Mouse (Mus musculus) bone marrow macrophage, adult 2 months (primary cell): ENCODE measurements around the gene Osbp2. TPM values are rescaled to one million over a fixed set of nuclear protein-coding genes. Genes with fewer than 3 reads are reported as not detected.

Source experiments
- H3K27ac ChIP-seq: 2 replicates; pipeline ENCODE4 v1.5.1; 2012; ENCODE audit warnings: low read depth, low read length; ENCODE audit not compliant: insufficient read depth
- H3K4me1 ChIP-seq: 2 replicates; pipeline ENCODE4 v1.6.1; 2012; ENCODE audit warnings: low read length; ENCODE audit not compliant: control insufficient read depth, insufficient read depth
- H3K4me3 ChIP-seq: 2 replicates; pipeline ENCODE4 v1.5.1; 2012; ENCODE audit warnings: mild to moderate bottlenecking, low read length, moderate library complexity; ENCODE audit not compliant: insufficient read depth
- CTCF ChIP-seq: IDR thresholded peaks from 2 replicates; pipeline ENCODE4 v1.5.1; 2012; ENCODE audit warnings: low read depth, mild to moderate bottlenecking, low read length, moderate library complexity
- POLR2A ChIP-seq: IDR thresholded peaks from 2 replicates; pipeline ENCODE4 v1.6.1; 2012; ENCODE audit warnings: mild to moderate bottlenecking, low read depth, low read length, borderline replicate concordance
- polyA plus RNA-seq: library from polyadenylated mRNA; stranded (reverse); fragments of >200 nt; gene quantifications from 2 replicates; pipeline ENCODE4 v1.2.4, GENCODE M21; 2012; ENCODE audit not compliant: missing spikeins, insufficient read depth, insufficient read length

Osbp2 gene
- polyA plus RNA-seq, 1 experiment, result 0.87 TPM

- TF ChIP-seq POLR2A (no peak), CTCF (no peak)
- H3K4me1 ChIP-seq, result peaks cover 8% of the 10 kb centered on the region
- H3K27ac ChIP-seq, result no peak overlapping the region
- peak overlapping the region; percentile 85 for H3K4me3 ChIP-seq
Observed at GRCm38 (mm10) chr11:3864343-3864742, 640 bp upstream of the Osbp2 start.

- TF ChIP-seq CTCF (no peak), POLR2A (no peak)
- Histone ChIP-seq H3K4me3 (peak overlapping the region; percentile 59), H3K27ac (no peak overlapping the region), H3K4me1 (peaks cover 8% of the 10 kb centered on the region)
Observed at GRCm38 (mm10) chr11:3862661-3863453, 846 bp downstream of the Osbp2 start.

GRCm38 (mm10) chr11:3860361-3860760, 3.3 kb downstream of the Osbp2 start:
- TF ChIP-seq POLR2A (no peak), CTCF (no peak)
- Histone ChIP-seq H3K4me1 (peaks cover 8% of the 10 kb centered on the region), H3K4me3 (no peak overlapping the region), H3K27ac (no peak overlapping the region)

- no peak overlapping the region for H3K27ac ChIP-seq
- H3K4me1 ChIP-seq, result peaks cover 8% of the 10 kb centered on the region
- no peak overlapping the region for H3K4me3 ChIP-seq
- TF ChIP-seq CTCF, result no peak
- TF ChIP-seq POLR2A, result no peak
Observed at GRCm38 (mm10) chr11:3859778-3860177, 3.9 kb downstream of the Osbp2 start.

- no peak overlapping the region for H3K27ac ChIP-seq
- H3K4me3 ChIP-seq, result no peak overlapping the region
- H3K4me1 ChIP-seq, result peaks cover 3% of the 10 kb centered on the region; the same call in 1 of the 2 replicates
- no peak for TF ChIP-seq CTCF
- no peak for TF ChIP-seq POLR2A
Observed at GRCm38 (mm10) chr11:3857902-3858301, 5.8 kb downstream of the Osbp2 start.

- no peaks in the 10 kb centered on the region for H3K4me1 ChIP-seq
- H3K4me3 ChIP-seq, result no peak overlapping the region
- TF ChIP-seq POLR2A, result no peak
- no peak for TF ChIP-seq CTCF
- H3K27ac ChIP-seq, result no peak overlapping the region
Observed at GRCm38 (mm10) chr11:3855846-3856245, 7.9 kb downstream of the Osbp2 start.

- H3K27ac ChIP-seq, result no peak overlapping the region
- no peak overlapping the region for H3K4me3 ChIP-seq
- TF ChIP-seq CTCF (no peak), POLR2A (no peak)
- H3K4me1 ChIP-seq, result 0 out of 2 replicates have a peak, but pooled peaks cover 2% of the 10 kb centered on the region
Observed at GRCm38 (mm10) chr11:3854156-3854555, 9.5 kb downstream of the Osbp2 start.

- H3K27ac ChIP-seq, result no peak overlapping the region
- TF ChIP-seq CTCF, result no peak
- H3K4me1 ChIP-seq, result 0 out of 2 replicates have a peak, but pooled peaks cover 2% of the 10 kb centered on the region
- no peak overlapping the region for H3K4me3 ChIP-seq
Observed at GRCm38 (mm10) chr11:3853481-3854034, 10.1 kb downstream of the Osbp2 start.

GRCm38 (mm10) chr11:3853031-3853430, 10.7 kb downstream of the Osbp2 start:
- TF ChIP-seq POLR2A, result no peak
- TF ChIP-seq CTCF, result no peak
- Histone ChIP-seq H3K27ac (no peak overlapping the region), H3K4me1 (0 out of 2 replicates have a peak, but pooled peaks cover 2% of the 10 kb centered on the region), H3K4me3 (no peak overlapping the region)

GRCm38 (mm10) chr11:3851872-3852271, 11.8 kb downstream of the Osbp2 start:
- no peak for TF ChIP-seq CTCF
- TF ChIP-seq POLR2A, result no peak
- H3K4me1 ChIP-seq, result 0 out of 2 replicates have a peak, but pooled peaks cover 2% of the 10 kb centered on the region
- H3K4me3 ChIP-seq, result no peak overlapping the region
- no peak overlapping the region for H3K27ac ChIP-seq
